Mouse (Mus musculus): ENCODE data around the gene Syt5.

DNA sequence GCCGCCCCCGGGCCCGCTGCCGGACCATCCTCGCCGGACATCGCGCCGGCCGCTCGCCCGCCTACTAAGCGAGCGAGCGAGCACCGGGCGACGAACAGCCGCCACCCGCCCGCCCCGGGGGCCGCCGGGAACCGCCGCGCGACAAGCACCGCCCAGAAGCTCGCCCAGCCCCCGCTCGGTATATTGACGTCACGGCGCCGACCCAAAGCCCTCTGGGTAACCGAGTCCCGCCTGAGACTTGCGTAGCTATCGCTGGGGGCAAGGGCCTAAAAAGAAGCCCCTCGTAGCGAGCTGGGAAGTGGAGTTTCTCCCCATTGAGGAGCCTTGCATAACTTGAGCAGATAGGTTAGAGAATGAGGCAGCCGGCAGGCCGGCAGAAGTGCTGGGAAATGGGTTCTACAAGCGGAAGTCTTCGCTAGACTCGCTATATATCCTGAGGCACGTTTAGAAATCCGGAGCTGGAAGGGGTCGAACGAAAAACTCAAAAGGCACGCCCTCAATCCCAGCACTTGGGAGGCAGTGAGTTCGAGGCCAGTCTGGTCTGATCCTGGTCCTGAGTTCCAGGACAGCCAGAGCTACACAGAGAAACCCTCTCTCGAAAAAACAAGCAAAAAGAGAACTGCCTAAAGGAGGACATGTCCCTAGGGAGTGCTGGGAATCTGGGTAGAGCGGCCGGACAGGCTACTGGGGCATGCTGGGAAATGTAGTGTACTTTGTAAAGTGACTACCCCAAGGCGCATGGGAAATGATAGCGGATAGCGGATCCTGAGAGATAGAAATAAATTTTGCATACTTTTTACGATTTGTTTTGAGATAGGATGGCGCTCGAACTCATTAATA lies 45.6 kb downstream of the Syt5 start, which contains the start of gene Ppp1r12c:
- TF ChIP-seq POLR2A (IDR thresholded peaks at IDR 0.05; ENCODE audit: insufficient read depth, low read depth, low read length) (peak; percentile 69), EP300 (IDR thresholded peaks at IDR 0.05; ENCODE audit: insufficient read depth, low read depth, low read length) (0 out of 2 replicates have a peak, but pooled peaks have one; percentile 7), CTCF (IDR thresholded peaks at IDR 0.05) (no peak)

Measured in heart, adult 2 months (tissue).